Mouse (Mus musculus) forebrain, embryonic 10.5 days (tissue): ENCODE results near the gene Fbxw19. TPM values are rescaled to one million over a fixed set of nuclear protein-coding genes. Genes with fewer than 3 reads are reported as not detected.
"Not testable (repeated sequence)": the region's sequence is repeated elsewhere in the genome, so short reads cannot be mapped to it uniquely, and the experiment has no call there.

Experiments
- DNase-seq: peaks from one replicate; pipeline ENCODE4 v3.0.0-alpha.2; 2017; ENCODE audit warnings: low spot score; ENCODE audit errors: extremely low spot score
- H3K27ac ChIP-seq: fragments of 300-500 bp; sonication (generic); 2 replicates; pipeline ENCODE4 v1.5.1; 2016; ENCODE audit warnings: mild to moderate bottlenecking
- H3K27me3 ChIP-seq: fragments of 300-500 bp; sonication (generic); 2 replicates; pipeline ENCODE4 v1.6.1; 2016; ENCODE audit warnings: mild to moderate bottlenecking; ENCODE audit not compliant: poor library complexity, severe bottlenecking
- H3K36me3 ChIP-seq: fragments of 300-500 bp; sonication (generic); replicated peaks from 2 replicates; pipeline ENCODE4 v1.6.1; 2016; ENCODE audit warnings: mild to moderate bottlenecking, moderate library complexity
- H3K4me1 ChIP-seq: fragments of 300-500 bp; sonication (generic); 2 replicates; pipeline ENCODE4 v1.6.1; 2016
- H3K4me3 ChIP-seq: fragments of 300-500 bp; sonication (generic); 2 replicates; pipeline ENCODE4 v1.5.1; 2016; ENCODE audit warnings: mild to moderate bottlenecking, moderate library complexity
- H3K9me3 ChIP-seq: fragments of 300-500 bp; sonication (generic); 2 replicates; pipeline ENCODE4 v1.6.1; 2016; ENCODE audit warnings: mild to moderate bottlenecking, moderate library complexity
- WGBS: fragments of 180-500 bp; shearing (Covaris S2); methylation state at CpG from one replicate; pipeline ENCODE4 v1.1.7; 2016; 5-methylcytosine and 5-hydroxymethylcytosine counted together
- polyA plus RNA-seq: library from polyadenylated mRNA; unstranded; fragments of >200 nt; fragmentation: Nextera tagmentation; extraction: Ambion mirVana; gene quantifications from 2 replicates; pipeline ENCODE4 v1.2.1, GENCODE M21; 2016

Fbxw19 gene
- polyA plus RNA-seq = not detected in 2 replicates

- not testable (repeated sequence) for H3K27me3 ChIP-seq, H3K4me3 ChIP-seq, H3K9me3 ChIP-seq, H3K27ac ChIP-seq, H3K4me1 ChIP-seq, DNase-seq, H3K36me3 ChIP-seq
- WGBS = 83% methylated on average over 1 of the region's 1 CpGs
Observed at GRCm38 (mm10) chr9:109495775-109496174, at the start of gene Fbxw19. TSS of gene Fbxw19 (minus strand) at chr9:109495875.

DNA sequence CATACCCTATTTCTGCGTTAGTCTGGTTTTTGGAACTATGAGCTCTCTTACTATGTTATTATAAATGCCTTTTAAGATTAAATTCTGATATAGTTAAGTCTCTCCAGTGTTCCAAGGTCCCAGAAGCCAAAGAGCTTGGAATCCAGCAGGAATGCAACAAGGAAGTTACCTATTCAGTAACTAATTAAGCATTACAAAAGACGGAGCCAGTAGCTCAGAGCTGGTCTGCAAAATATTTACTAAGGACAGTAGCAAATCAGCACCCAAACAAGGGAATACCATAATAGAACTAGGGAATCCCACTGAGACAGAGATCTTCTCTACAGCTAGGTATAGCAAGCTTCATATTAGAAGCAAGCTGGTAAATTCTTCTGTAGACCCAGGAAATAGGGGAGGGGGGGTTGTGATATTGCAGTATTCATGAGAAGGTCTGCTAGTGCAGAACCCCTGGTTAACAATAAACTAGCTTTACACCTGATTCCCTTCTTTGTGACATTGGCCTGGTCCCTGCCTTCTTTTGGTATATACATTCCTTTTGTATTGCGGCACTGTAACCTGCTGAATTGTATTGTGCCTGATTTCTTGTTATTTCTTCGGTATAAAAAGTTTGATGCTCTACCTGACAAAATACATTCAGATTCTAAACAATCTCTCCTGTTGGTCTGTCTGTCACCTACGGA is 27.9 kb upstream of the Fbxw19 start:
- H3K27me3 ChIP-seq = no peaks in the 10 kb centered on the region
- no peak overlapping the region for H3K27ac ChIP-seq
- no peaks in the 10 kb centered on the region for H3K36me3 ChIP-seq
- H3K4me1 ChIP-seq = no peaks in the 10 kb centered on the region
- WGBS = 85% methylated on average over 5 of the region's 5 CpGs
- no peak overlapping the region for H3K4me3 ChIP-seq
- DNase-seq = no peak
- H3K9me3 ChIP-seq = no peaks in the 10 kb centered on the region

GRCm38 (mm10) chr9:109449040-109449439 is 46.6 kb downstream of the Fbxw19 start, which contains the start of gene Fbxw16:
TSS of gene Fbxw16 (minus strand) at chr9:109449140.
- no peaks in the 10 kb centered on the region for H3K27me3 ChIP-seq
- peaks cover 3% of the 10 kb centered on the region; the same call in 1 of the 2 replicates for H3K9me3 ChIP-seq
- H3K4me1 ChIP-seq = no peaks in the 10 kb centered on the region
- no peak within 1 kb of the TSS for H3K27ac ChIP-seq
- no peak within 1 kb of the TSS for H3K4me3 ChIP-seq
- no peak for DNase-seq
- no peaks in the 10 kb centered on the region for H3K36me3 ChIP-seq

DNA sequence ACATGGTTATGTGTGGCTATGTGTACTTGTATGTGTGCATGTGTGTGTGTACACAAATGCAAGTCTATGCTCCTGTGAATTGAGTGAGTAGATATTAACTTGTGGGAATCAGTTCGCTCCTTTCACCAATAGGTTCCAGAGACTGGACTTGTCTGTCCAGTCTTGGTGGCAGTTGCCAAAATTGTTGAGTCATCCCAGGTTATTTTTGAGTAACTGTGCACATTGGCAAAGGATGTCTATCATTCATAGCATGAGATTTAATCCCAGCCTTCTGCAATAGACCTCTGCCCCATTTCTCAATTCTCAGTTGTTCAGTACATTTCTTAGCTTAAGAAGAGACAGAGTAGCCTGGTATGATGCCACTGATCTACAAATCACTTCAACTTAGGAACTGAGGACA is 62.7 kb downstream of the Fbxw19 start:
- no peak overlapping the region for H3K4me3 ChIP-seq
- H3K4me1 ChIP-seq = no peaks in the 10 kb centered on the region
- no peak for DNase-seq
- H3K36me3 ChIP-seq = no peaks in the 10 kb centered on the region
- H3K27ac ChIP-seq = no peak overlapping the region
- 91% methylated on average over 1 of the region's 1 CpGs for WGBS
- H3K9me3 ChIP-seq = no peaks in the 10 kb centered on the region
- H3K27me3 ChIP-seq = no peaks in the 10 kb centered on the region

Other genes starting within 250 kb of the Fbxw19 start
- not detected in 2 replicates for gene Fbxw14, start 208.2 kb downstream of the Fbxw19 start, polyA plus RNA-seq
- not detected in 2 replicates for gene Fbxw28, start 156.2 kb downstream of the Fbxw19 start, polyA plus RNA-seq
- not detected in 2 replicates for gene Fbxw22, start 91.6 kb downstream of the Fbxw19 start, polyA plus RNA-seq
- not detected in 2 replicates for gene Fbxw16, start 46.7 kb downstream of the Fbxw19 start, polyA plus RNA-seq
- not detected in 2 replicates for gene Fbxw15, start 72.4 kb upstream of the Fbxw19 start, polyA plus RNA-seq
- gene Fbxw24, start 130.2 kb upstream of the Fbxw19 start, polyA plus RNA-seq = not detected in 2 replicates
- gene Fbxw25, start 168.8 kb upstream of the Fbxw19 start, polyA plus RNA-seq = not detected in 2 replicates
- gene Fbxw18, start 206.8 kb upstream of the Fbxw19 start, polyA plus RNA-seq = not detected in 2 replicates